Mouse (Mus musculus) hindbrain, embryonic 11.5 days (tissue): Measurements from ENCODE around the gene Olfr206. TPM values are rescaled to one million over a fixed set of nuclear protein-coding genes. Genes with fewer than 3 reads are reported as not detected.
"Not testable (repeated sequence)": the region's sequence is repeated elsewhere in the genome, so short reads cannot be mapped to it uniquely, and the experiment has no call there.

Source experiments
- ATAC-seq: fragments of 200-750 bp; cut with Nextera tagmentation; 2 replicates; pipeline ENCODE4 v1.8.0; 2017; ENCODE audit warnings: mild to moderate bottlenecking, moderate TSS enrichment, moderate library complexity; ENCODE audit not compliant: low FRiP score
- DNase-seq: peaks from one replicate; pipeline ENCODE4 v3.0.0-alpha.2; 2015; ENCODE audit warnings: low spot score
- H3K27ac ChIP-seq: fragments of 300-500 bp; sonication (generic); 2 replicates; pipeline ENCODE4 v1.5.1; 2014; ENCODE audit warnings: mild to moderate bottlenecking, low read depth, low read length
- H3K27me3 ChIP-seq: fragments of 300-500 bp; sonication (generic); 2 replicates; pipeline ENCODE4 v1.6.1; 2014; ENCODE audit warnings: mild to moderate bottlenecking, low read length, moderate library complexity, mixed read lengths; ENCODE audit not compliant: control insufficient read depth, insufficient read depth
- H3K36me3 ChIP-seq: fragments of 300-500 bp; sonication (generic); 2 replicates; pipeline ENCODE4 v1.6.1; 2014; ENCODE audit warnings: mild to moderate bottlenecking, low read length, moderate library complexity, mixed read lengths; ENCODE audit not compliant: control insufficient read depth, insufficient read depth
- H3K4me1 ChIP-seq: fragments of 300-500 bp; sonication (generic); replicated peaks from 2 replicates; pipeline ENCODE4 v1.6.1; 2014; ENCODE audit warnings: low read length, mixed read lengths; ENCODE audit not compliant: control insufficient read depth, insufficient read depth
- H3K4me2 ChIP-seq: fragments of 300-500 bp; sonication (generic); replicated peaks from 2 replicates; pipeline ENCODE4 v1.6.1; 2014; ENCODE audit warnings: mild to moderate bottlenecking, low read depth, low read length
- H3K4me3 ChIP-seq: fragments of 300-500 bp; sonication (generic); 2 replicates; pipeline ENCODE4 v1.5.1; 2014; ENCODE audit warnings: low read depth, low read length
- H3K9ac ChIP-seq: fragments of 300-500 bp; sonication (generic); 2 replicates; pipeline ENCODE4 v1.6.1; 2014; ENCODE audit warnings: low read depth, low read length
- H3K9me3 ChIP-seq: fragments of 300-500 bp; sonication (generic); 2 replicates; pipeline ENCODE4 v1.6.1; 2016; ENCODE audit warnings: low read length; ENCODE audit not compliant: control insufficient read depth
- WGBS: fragments of 180-500 bp; shearing (Covaris S2); extraction: QIAGEN DNeasy Blood & Tissue Kit; methylation state at CpG from one replicate; pipeline ENCODE4 v1.1.7; 2014; 5-methylcytosine and 5-hydroxymethylcytosine counted together
- polyA plus RNA-seq: library from polyadenylated mRNA; unstranded; fragments of >200 nt; fragmentation: Nextera tagmentation; extraction: Ambion mirVana; gene quantifications from 2 replicates; pipeline ENCODE4 v1.2.1, GENCODE M21; 2014

The Olfr206 gene
- not detected in 2 replicates for polyA plus RNA-seq

DNA sequence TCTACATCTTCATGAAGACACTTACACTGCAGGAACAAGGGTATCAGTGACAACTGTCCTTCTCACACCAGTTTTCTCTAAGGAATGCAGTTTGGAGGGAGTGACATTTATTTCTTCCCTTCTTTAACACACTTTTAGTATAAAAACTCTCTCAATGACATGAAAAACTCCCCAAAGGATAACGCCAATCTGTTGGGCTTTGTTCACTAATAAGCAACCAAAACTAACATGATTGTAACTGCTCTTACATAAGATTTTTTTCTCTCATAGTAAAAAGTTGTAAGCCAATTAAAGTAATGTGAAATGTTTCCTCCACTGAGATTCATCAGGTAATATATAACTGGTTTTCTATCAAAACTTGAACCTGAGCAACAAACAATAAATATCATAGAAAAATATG is at the start of gene Olfr206:
Gene Olfr206 (minus strand): TSS at position 101 of the 400 bp plus-strand sequence.
- H3K27me3 ChIP-seq = no peaks in the 10 kb centered on the region
- H3K9ac ChIP-seq = no peak within 1 kb of the TSS
- ATAC-seq (no peak), DNase-seq (no peak)
- WGBS = 92% methylated on average over 1 of the region's 1 CpGs
- no peak within 1 kb of the TSS for H3K4me3 ChIP-seq
- no peaks in the 10 kb centered on the region for H3K4me1 ChIP-seq
- no peaks in the 10 kb centered on the region for H3K9me3 ChIP-seq
- no peak within 1 kb of the TSS for H3K4me2 ChIP-seq
- H3K36me3 ChIP-seq = no peaks in the 10 kb centered on the region
- H3K27ac ChIP-seq = no peak within 1 kb of the TSS

DNA sequence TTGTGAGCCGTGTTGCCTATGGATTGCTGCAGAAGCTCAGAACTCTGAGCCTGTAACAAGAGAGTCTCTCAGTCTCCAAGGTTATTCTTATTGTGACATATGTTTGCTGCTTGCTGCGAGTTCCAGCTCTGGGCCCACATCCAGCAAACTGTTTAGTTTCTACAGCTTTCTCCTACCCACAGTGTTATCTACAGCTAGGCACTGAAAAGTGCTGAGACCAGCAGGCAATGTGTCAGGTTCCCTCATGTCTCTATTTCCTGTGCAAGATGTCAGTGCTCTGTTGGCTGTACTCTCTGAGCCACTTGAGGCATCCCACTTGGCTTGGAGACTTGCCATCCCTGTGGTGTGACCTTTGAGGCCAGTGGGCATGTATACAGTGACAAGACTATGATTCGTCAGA is 44.3 kb upstream of the Olfr206 start:
- no peak for DNase-seq
- WGBS = 84% methylated on average over 3 of the region's 3 CpGs
- Histone ChIP-seq H3K4me2 (no peak overlapping the region), H3K27ac (no peak overlapping the region), H3K4me3 (no peak overlapping the region), H3K4me1 (no peaks in the 10 kb centered on the region), H3K36me3 (no peaks in the 10 kb centered on the region), H3K9ac (no peak overlapping the region), H3K9me3 (no peaks in the 10 kb centered on the region), H3K27me3 (no peaks in the 10 kb centered on the region)
- no peak for ATAC-seq

DNA sequence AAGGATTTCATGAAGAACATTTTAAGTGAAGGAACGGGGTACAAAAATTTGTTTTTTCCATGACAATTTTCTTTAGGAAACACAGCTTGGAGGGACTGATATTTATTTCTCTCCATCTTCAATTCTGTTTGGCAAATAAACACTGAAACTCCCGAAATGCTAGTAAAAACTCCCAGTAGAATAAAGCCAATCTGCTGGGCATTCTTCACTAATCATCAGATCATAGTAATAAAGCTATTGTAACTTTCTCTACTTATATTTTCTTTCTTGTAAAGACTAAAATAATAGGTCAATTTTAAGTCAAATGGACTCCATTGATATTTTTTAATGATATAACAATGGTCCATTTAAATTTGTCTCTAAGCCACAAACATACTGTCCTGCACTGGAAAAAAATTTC is 14.8 kb upstream of the Olfr206 start, which contains the start of gene Olfr209:
Gene Olfr209 (minus strand): TSS at position 101 of the 400 bp plus-strand sequence.
- H3K4me2 ChIP-seq = no peak within 1 kb of the TSS
- 81% methylated on average over 2 of the region's 2 CpGs for WGBS
- no peaks in the 10 kb centered on the region for H3K4me1 ChIP-seq
- H3K9me3 ChIP-seq = no peaks in the 10 kb centered on the region
- H3K27ac ChIP-seq = no peak within 1 kb of the TSS
- ATAC-seq (no peak), DNase-seq (no peak)
- no peak within 1 kb of the TSS for H3K4me3 ChIP-seq
- no peak within 1 kb of the TSS for H3K9ac ChIP-seq
- H3K27me3 ChIP-seq = no peaks in the 10 kb centered on the region
- H3K36me3 ChIP-seq = no peaks in the 10 kb centered on the region

DNA sequence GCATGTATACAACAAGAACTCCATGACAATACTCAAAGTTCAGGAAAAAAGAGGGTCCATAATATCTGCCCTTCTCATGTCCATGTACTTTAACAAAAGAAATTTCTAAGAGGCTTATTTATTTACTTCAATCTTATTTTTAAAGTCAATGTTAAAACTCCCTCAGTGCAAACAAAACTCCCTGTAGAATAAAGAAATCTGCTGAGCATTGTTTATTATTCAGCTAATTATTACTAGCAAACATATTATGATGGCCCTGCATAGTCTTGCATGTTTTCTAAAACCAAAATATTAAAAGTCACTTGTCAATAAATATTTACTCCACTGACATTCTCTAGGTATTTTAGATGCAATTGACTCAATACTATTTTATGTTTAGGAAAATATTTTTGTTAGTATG is 18.0 kb downstream of the Olfr206 start, which contains the start of gene Olfr205:
Gene Olfr205 (minus strand): TSS at position 101 of the 400 bp plus-strand sequence.
- H3K27ac ChIP-seq = no peak within 1 kb of the TSS
- H3K27me3 ChIP-seq = no peaks in the 10 kb centered on the region
- H3K4me2 ChIP-seq = no peak within 1 kb of the TSS
- H3K4me3 ChIP-seq = no peak within 1 kb of the TSS
- no peak for DNase-seq
- no peaks in the 10 kb centered on the region for H3K36me3 ChIP-seq
- ATAC-seq = no peak
- no peaks in the 10 kb centered on the region for H3K4me1 ChIP-seq
- no peaks in the 10 kb centered on the region for H3K9me3 ChIP-seq
- H3K9ac ChIP-seq = no peak within 1 kb of the TSS

DNA sequence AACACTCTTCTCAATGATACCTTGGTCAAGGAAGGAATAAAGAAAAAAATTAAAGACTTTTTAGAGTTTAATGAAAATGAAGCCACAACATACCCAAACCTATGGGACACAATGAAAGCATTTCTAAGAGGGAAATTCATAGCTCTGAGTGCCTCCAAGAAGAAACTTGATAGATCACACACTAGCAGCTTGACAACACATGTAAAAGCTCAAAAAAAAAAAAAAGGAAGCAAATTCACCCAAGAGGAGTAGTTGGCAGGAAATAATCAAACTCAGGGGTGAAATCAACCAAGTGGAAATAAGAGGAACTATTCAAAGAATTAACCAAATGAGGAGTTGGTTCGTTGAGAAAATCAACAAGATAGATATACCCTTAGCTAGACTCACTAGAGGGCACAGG is 25.8 kb downstream of the Olfr206 start:
- WGBS = 69% methylated on average over 1 of the region's 1 CpGs
- not testable (repeated sequence) for H3K9me3 ChIP-seq, H3K9ac ChIP-seq, H3K4me3 ChIP-seq, H3K36me3 ChIP-seq, DNase-seq, H3K27ac ChIP-seq, H3K4me2 ChIP-seq, ATAC-seq, H3K4me1 ChIP-seq, H3K27me3 ChIP-seq

DNA sequence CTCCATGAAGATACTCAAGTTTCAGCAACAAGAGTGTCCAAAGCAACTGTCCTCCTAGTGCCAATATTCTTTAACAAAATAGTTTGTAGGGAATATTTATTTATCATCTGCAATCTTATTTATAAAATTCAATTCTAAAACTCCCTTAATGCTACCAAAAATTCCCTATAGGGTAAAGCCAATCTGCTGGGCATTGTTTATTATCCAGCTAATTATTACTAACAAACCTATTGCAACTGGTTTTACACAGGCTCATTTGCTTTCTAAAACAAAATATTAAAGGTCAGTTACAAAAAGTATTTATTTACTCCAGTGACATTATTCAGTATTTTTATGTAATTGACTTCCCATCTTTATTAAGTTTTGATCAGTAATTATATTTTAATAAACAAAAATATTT is 30.9 kb downstream of the Olfr206 start, which contains the start of gene Olfr204:
Gene Olfr204 (minus strand): TSS at position 101 of the 400 bp plus-strand sequence.
- DNase-seq = no peak
- ATAC-seq = no peak
- Histone ChIP-seq H3K9ac (no peak within 1 kb of the TSS), H3K4me2 (no peak within 1 kb of the TSS), H3K4me1 (no peaks in the 10 kb centered on the region), H3K27ac (no peak within 1 kb of the TSS), H3K27me3 (no peaks in the 10 kb centered on the region), H3K4me3 (no peak within 1 kb of the TSS), H3K9me3 (no peaks in the 10 kb centered on the region), H3K36me3 (no peaks in the 10 kb centered on the region)

DNA sequence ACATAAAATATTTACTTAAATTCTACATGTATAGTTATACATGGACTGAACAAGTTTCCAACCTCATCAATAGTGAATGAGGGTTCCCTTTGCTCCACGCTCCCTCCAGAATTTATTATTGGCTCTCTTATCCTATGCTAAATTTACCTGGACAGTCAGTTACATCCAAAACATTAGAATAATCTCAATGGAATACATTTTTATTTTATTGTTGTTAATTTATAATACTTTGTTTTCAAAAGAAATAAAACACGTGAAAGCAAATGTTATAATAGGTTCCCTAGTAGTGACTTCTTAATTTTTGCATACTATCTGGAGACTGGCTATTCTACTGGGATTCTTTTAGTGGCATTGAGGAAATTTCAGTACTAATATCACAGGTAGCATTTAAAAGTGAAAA is 50.5 kb downstream of the Olfr206 start, which contains the start of gene Olfr203:
Gene Olfr203 (plus strand): TSS at position 301 of the 400 bp plus-strand sequence.
- no peaks in the 10 kb centered on the region for H3K4me1 ChIP-seq
- ATAC-seq (no peak), DNase-seq (no peak)
- 90% methylated on average over 2 of the region's 2 CpGs for WGBS
- no peak within 1 kb of the TSS for H3K4me3 ChIP-seq
- H3K27ac ChIP-seq = no peak within 1 kb of the TSS
- no peaks in the 10 kb centered on the region for H3K36me3 ChIP-seq
- H3K4me2 ChIP-seq = no peak within 1 kb of the TSS
- H3K9ac ChIP-seq = no peak within 1 kb of the TSS
- H3K9me3 ChIP-seq = no peaks in the 10 kb centered on the region
- no peaks in the 10 kb centered on the region for H3K27me3 ChIP-seq

Other genes starting within 250 kb of the Olfr206 start
- not detected in 2 replicates for gene Olfr193, start 237.4 kb downstream of the Olfr206 start, polyA plus RNA-seq
- gene Olfr194, start 228.2 kb downstream of the Olfr206 start, polyA plus RNA-seq = not detected in 2 replicates
- not detected in 2 replicates for gene Olfr195, start 202.2 kb downstream of the Olfr206 start, polyA plus RNA-seq
- gene Olfr196, start 178.8 kb downstream of the Olfr206 start, polyA plus RNA-seq = not detected in 2 replicates
- not detected in 2 replicates for gene Olfr198, start 145.7 kb downstream of the Olfr206 start, polyA plus RNA-seq
- 0.12 TPM in 1 of 2 replicates, not detected in the other for gene Olfr199, start 129.5 kb downstream of the Olfr206 start, polyA plus RNA-seq
- gene Olfr201, start 76.6 kb downstream of the Olfr206 start, polyA plus RNA-seq = not detected in 2 replicates
- not detected in 2 replicates for gene Olfr202, start 62.5 kb downstream of the Olfr206 start, polyA plus RNA-seq
- not detected in 2 replicates for gene Olfr203, start 50.4 kb downstream of the Olfr206 start, polyA plus RNA-seq
- gene Olfr204, start 31.0 kb downstream of the Olfr206 start, polyA plus RNA-seq = not detected in 2 replicates
- gene Olfr205, start 18.1 kb downstream of the Olfr206 start, polyA plus RNA-seq = not detected in 2 replicates
- not detected in 2 replicates for gene Olfr209, start 14.7 kb upstream of the Olfr206 start, polyA plus RNA-seq
- gene Gabrr3, start 58.1 kb upstream of the Olfr206 start, polyA plus RNA-seq = 0.12 TPM in 1 of 2 replicates, not detected in the other
- gene Riox2, start 122.5 kb upstream of the Olfr206 start, polyA plus RNA-seq = 24.0 and 26.6 TPM in 2 replicates